In genomic region chr15:97605791-97606190, GRCm38 (mm10) we compare ENCODE assay signal across 14 mouse cellular contexts.
DNase-seq lines count a peak whose midpoint lies in the region; ATAC-seq and TF ChIP-seq lines count a peak whose summit lies in the region.
"Had no signal": no experiment of that assay in that cellular context is flagged by ENCODE, and none has a peak within 500 bp of the region (broad histone marks: within the 10 kb centered on the region; RNA-seq: fewer than 3 reads in every experiment).

No protein-coding gene starts in this region.

- peaks cover 8% of the 10 kb centered on the region; the same call in 1 of the 2 replicates for H3K4me1 ChIP-seq in forebrain, embryonic 11.5 days (replicated peaks; ENCODE audit: control insufficient read depth, insufficient read depth, low read length)
- H3K4me1 ChIP-seq in hindbrain, embryonic 16.5 days (ENCODE audit: control insufficient read depth, insufficient read depth, low read depth, low read length) = peaks cover 9% of the 10 kb centered on the region
- H3K4me1 ChIP-seq in midbrain, postnatal 0 days (ENCODE audit: insufficient read depth, low read length) = peaks cover 6% of the 10 kb centered on the region
- H3K4me1 ChIP-seq in kidney, embryonic 16.5 days (ENCODE audit: insufficient read depth, low read length) = 0 out of 2 replicates have a peak, but pooled peaks cover 6% of the 10 kb centered on the region

- no peak overlapping the region for H3K4me3 ChIP-seq in forebrain, embryonic 11.5 days (ENCODE audit: low read depth, low read length)
- H3K4me3 ChIP-seq in hindbrain, embryonic 16.5 days (ENCODE audit: low read length) = no peak overlapping the region
- H3K4me3 ChIP-seq in midbrain, postnatal 0 days (ENCODE audit: low read depth, low read length) = no peak overlapping the region
- H3K4me3 ChIP-seq in kidney, embryonic 16.5 days (ENCODE audit: low read length) = no peak overlapping the region

- peak; percentile 13 for DNase-seq in left cerebral cortex, postnatal 4 days
- DNase-seq in left cerebral cortex, postnatal 14 days (ENCODE audit: low spot score in 2 of 2) = no peak
- peak; percentile 35 for DNase-seq in forebrain, embryonic 11.5 days (ENCODE audit: low spot score)
- DNase-seq in midbrain, postnatal 0 days (ENCODE audit: low spot score) = no peak
- no peak for DNase-seq in frontal cortex, postnatal 14 days (ENCODE audit: low spot score in 2 of 2)
- DNase-seq: cerebellum, adult 9-11 months; gastrocnemius, postnatal 36 days; kidney, adult 11 months; liver, postnatal 0 days had no signal

- intact Hi-C loops in left cerebral cortex, postnatal 4 days (cut with DNase I) = no loop called here
- intact Hi-C loops in left cerebral cortex, postnatal 14 days (cut with DNase I) = loop anchor here (10.0 kb wide), 1 partner anchor 411 kb away; no protein-coding TSS in a partner anchor

- no peaks in the 10 kb centered on the region for H3K9me3 ChIP-seq in forebrain, embryonic 11.5 days (ENCODE audit: control insufficient read depth, low read length)
- no peaks in the 10 kb centered on the region for H3K9me3 ChIP-seq in hindbrain, embryonic 16.5 days (ENCODE audit: control insufficient read depth, low read length)
- H3K9me3 ChIP-seq in midbrain, postnatal 0 days (ENCODE audit: low read length) = no peaks in the 10 kb centered on the region
- H3K9me3 ChIP-seq in kidney, embryonic 16.5 days (ENCODE audit: low read length) = no peaks in the 10 kb centered on the region
- H3K9me3 ChIP-seq: embryonic facial prominence, embryonic 15.5 days; heart, embryonic 10.5 days had no signal

- H3K27ac ChIP-seq in forebrain, embryonic 11.5 days (ENCODE audit: low read depth, low read length) = no peak overlapping the region
- peak overlapping the region; percentile 98 for H3K27ac ChIP-seq in hindbrain, embryonic 16.5 days (ENCODE audit: low read depth, low read length)
- H3K27ac ChIP-seq in midbrain, postnatal 0 days (ENCODE audit: low read depth, low read length) = peak overlapping the region; percentile 94
- H3K27ac ChIP-seq in kidney, embryonic 16.5 days (ENCODE audit: low read length) = no peak overlapping the region
- H3K27ac ChIP-seq: embryonic facial prominence, embryonic 15.5 days had no signal

- no peaks in the 10 kb centered on the region; the same call in 1 of the 2 replicates for H3K27me3 ChIP-seq in forebrain, embryonic 11.5 days (ENCODE audit: control insufficient read depth, insufficient read depth, low read length)
- H3K27me3 ChIP-seq in hindbrain, embryonic 16.5 days (replicated peaks; ENCODE audit: control insufficient read depth, insufficient read depth, low read length) = no peaks in the 10 kb centered on the region
- no peaks in the 10 kb centered on the region for H3K27me3 ChIP-seq in midbrain, postnatal 0 days (ENCODE audit: insufficient read depth, low read length)
- H3K27me3 ChIP-seq in kidney, embryonic 16.5 days (ENCODE audit: insufficient read depth, low read length) = no peaks in the 10 kb centered on the region
- H3K27me3 ChIP-seq: embryonic facial prominence, embryonic 15.5 days had no signal

- no peak overlapping the region for H3K4me2 ChIP-seq in forebrain, embryonic 11.5 days (ENCODE audit: low read depth, low read length, severe bottlenecking)
- H3K4me2 ChIP-seq in hindbrain, embryonic 16.5 days (ENCODE audit: low read length) = no peak overlapping the region
- no peak overlapping the region for H3K4me2 ChIP-seq in midbrain, postnatal 0 days (ENCODE audit: low read depth, low read length, poor library complexity, severe bottlenecking)
- H3K4me2 ChIP-seq in kidney, embryonic 16.5 days (replicated peaks; ENCODE audit: low read depth, low read length) = no peak overlapping the region

- TF ChIP-seq CTCF in midbrain, postnatal 0 days (IDR thresholded peaks at IDR 0.05) = no peak

- H3K9ac ChIP-seq in forebrain, embryonic 11.5 days (ENCODE audit: low read length) = no peak overlapping the region
- no peak overlapping the region for H3K9ac ChIP-seq in hindbrain, embryonic 16.5 days (ENCODE audit: low read depth, low read length)
- H3K9ac ChIP-seq in midbrain, postnatal 0 days (replicated peaks; ENCODE audit: low read length, poor library complexity, severe bottlenecking) = no peak overlapping the region
- no peak overlapping the region for H3K9ac ChIP-seq in kidney, embryonic 16.5 days (replicated peaks; ENCODE audit: low read length)
- H3K9ac ChIP-seq: embryonic facial prominence, embryonic 15.5 days; liver, postnatal 0 days had no signal

- WGBS in forebrain, embryonic 11.5 days = 87% methylated on average over 7 of the region's 7 CpGs
- 89% methylated on average over 7 of the region's 7 CpGs for WGBS in hindbrain, embryonic 16.5 days
- 85% methylated on average over 7 of the region's 7 CpGs for WGBS in midbrain, postnatal 0 days
- 86% methylated on average over 7 of the region's 7 CpGs for WGBS in kidney, embryonic 16.5 days

- H3K36me3 ChIP-seq in forebrain, embryonic 11.5 days (ENCODE audit: control insufficient read depth, insufficient read depth, low read length) = no peaks in the 10 kb centered on the region
- H3K36me3 ChIP-seq in hindbrain, embryonic 16.5 days (ENCODE audit: control insufficient read depth, insufficient read depth, low read length) = no peaks in the 10 kb centered on the region
- no peaks in the 10 kb centered on the region for H3K36me3 ChIP-seq in midbrain, postnatal 0 days (ENCODE audit: insufficient read depth, low read length)
- H3K36me3 ChIP-seq in kidney, embryonic 16.5 days (ENCODE audit: insufficient read depth, low read length) = no peaks in the 10 kb centered on the region
- H3K36me3 ChIP-seq: embryonic facial prominence, embryonic 15.5 days; heart, embryonic 10.5 days had no signal

- ATAC-seq in forebrain, embryonic 11.5 days (replicated peaks; ENCODE audit: low FRiP score) = no peak
- ATAC-seq in hindbrain, embryonic 16.5 days = no peak
- no peak for ATAC-seq in midbrain, postnatal 0 days (ENCODE audit: low FRiP score)
- no peak for ATAC-seq in cerebellum, adult (ENCODE audit: insufficient number of reproducible peaks, low FRiP score, low TSS enrichment)
- ATAC-seq in kidney, embryonic 16.5 days (ENCODE audit: low FRiP score, low TSS enrichment) = no peak
- ATAC-seq: liver, postnatal 0 days had no signal

Comparison
In these comparisons a context has a peak if more than half of its experiments do, and no peak if none do; other contexts are left out.
1. DNase-seq: peak in left cerebral cortex, postnatal 4 days (single experiment) and forebrain, embryonic 11.5 days (single experiment); none in left cerebral cortex, postnatal 14 days (0 of 2), midbrain, postnatal 0 days (single experiment) and frontal cortex, postnatal 14 days (0 of 2).
2. H3K27ac ChIP-seq: peak in hindbrain, embryonic 16.5 days (single experiment) and midbrain, postnatal 0 days (single experiment); none in forebrain, embryonic 11.5 days (single experiment) and kidney, embryonic 16.5 days (single experiment).